Comparison of ENCODE assay signal across 25 mouse cellular contexts in the genomic region with DNA sequence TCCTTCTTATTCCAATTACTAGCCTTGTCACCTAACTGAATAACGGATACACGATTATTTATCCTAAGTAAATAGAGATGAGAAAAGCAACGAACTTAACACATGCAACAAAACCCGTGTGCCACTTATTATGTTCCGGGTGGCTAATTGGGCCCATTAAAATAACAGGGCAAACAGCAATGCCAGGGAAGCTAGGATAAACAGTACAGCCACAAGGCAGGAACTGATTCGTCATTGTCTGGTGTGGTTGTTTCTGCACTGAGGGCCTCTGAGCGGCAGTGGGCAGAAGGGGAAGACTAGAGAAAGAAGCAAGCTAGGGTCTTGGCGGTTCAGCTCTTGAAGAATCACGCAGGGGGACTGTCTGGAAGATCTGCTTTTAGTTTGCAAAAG. TPM values are rescaled to one million over a fixed set of nuclear protein-coding genes. Genes with fewer than 3 reads are reported as not detected.
DNase-seq lines count a peak whose midpoint lies in the region; ATAC-seq lines count a peak whose summit lies in the region.
"Had no signal": no experiment of that assay in that cellular context is flagged by ENCODE, and none has a peak within 500 bp of the region (broad histone marks: within the 10 kb centered on the region; RNA-seq: fewer than 3 reads in every experiment).

No protein-coding gene starts in this region.

- no peaks in the 10 kb centered on the region for H3K36me3 ChIP-seq in forebrain, embryonic 11.5 days (ENCODE audit: control insufficient read depth, insufficient read depth, low read length)
- H3K36me3 ChIP-seq in forebrain, embryonic 13.5 days (ENCODE audit: poor library complexity, severe bottlenecking), result no peaks in the 10 kb centered on the region
- H3K36me3 ChIP-seq in midbrain, embryonic 11.5 days (ENCODE audit: control insufficient read depth, insufficient read depth, low read length), result no peaks in the 10 kb centered on the region
- no peaks in the 10 kb centered on the region for H3K36me3 ChIP-seq in midbrain, embryonic 15.5 days (replicated peaks)
- H3K36me3 ChIP-seq: embryonic facial prominence, embryonic 13.5 days; heart, embryonic 13.5 days had no signal

- 3% methylated on average over 9 of the region's 9 CpGs for WGBS in forebrain, embryonic 11.5 days
- 2% methylated on average over 9 of the region's 9 CpGs for WGBS in forebrain, embryonic 13.5 days
- 2% methylated on average over 9 of the region's 9 CpGs for WGBS in midbrain, embryonic 11.5 days
- 5% methylated on average over 9 of the region's 9 CpGs for WGBS in midbrain, embryonic 15.5 days

- no peak for ATAC-seq in forebrain, embryonic 11.5 days (replicated peaks; ENCODE audit: low FRiP score)
- no peak for ATAC-seq in forebrain, embryonic 13.5 days
- no peak for ATAC-seq in midbrain, embryonic 11.5 days (ENCODE audit: low FRiP score)
- ATAC-seq in midbrain, embryonic 15.5 days (replicated peaks), result no peak

- H3K4me1 ChIP-seq in forebrain, embryonic 11.5 days (replicated peaks; ENCODE audit: control insufficient read depth, insufficient read depth, low read length), result peaks cover 11% of the 10 kb centered on the region
- H3K4me1 ChIP-seq in forebrain, embryonic 13.5 days, result peaks cover 10% of the 10 kb centered on the region
- H3K4me1 ChIP-seq in midbrain, embryonic 11.5 days (ENCODE audit: control insufficient read depth, insufficient read depth, low read length), result peaks cover 5% of the 10 kb centered on the region
- H3K4me1 ChIP-seq in midbrain, embryonic 15.5 days, result peaks cover 6% of the 10 kb centered on the region; the same call in 1 of the 2 replicates

- DNase-seq in forebrain, embryonic 11.5 days (ENCODE audit: low spot score), result peak; percentile 52
- peak; percentile 94 for DNase-seq in midbrain, embryonic 11.5 days (ENCODE audit: low spot score, missing footprints)
- DNase-seq in embryo, embryonic 9.5 days (ENCODE audit: extremely low spot score), result peak; percentile 37
- DNase-seq in naive thymus-derived CD4-positive, alpha-beta T cell, adult 2 months (ENCODE audit: low read depth), result peak; percentile 6
- DNase-seq in adipocyte (ENCODE audit: low spot score), result no peak
- DNase-seq: adrenal gland, postnatal 36 days; cerebellum, adult 9-10 months; gastrocnemius, postnatal 25 days; kidney, adult 11 months; lung, postnatal 4 days; thymus, adult 2 months; thymus, postnatal 4 days had no signal

- no peak overlapping the region for H3K9ac ChIP-seq in forebrain, embryonic 11.5 days (ENCODE audit: low read length)
- no peak overlapping the region for H3K9ac ChIP-seq in forebrain, embryonic 13.5 days
- H3K9ac ChIP-seq in midbrain, embryonic 11.5 days (ENCODE audit: low read length), result no peak overlapping the region
- no peak overlapping the region for H3K9ac ChIP-seq in midbrain, embryonic 15.5 days
- H3K9ac ChIP-seq: embryonic facial prominence, embryonic 13.5 days; heart, embryonic 13.5 days had no signal

- H3K4me3 ChIP-seq in forebrain, embryonic 11.5 days (ENCODE audit: low read depth, low read length), result no peak overlapping the region
- H3K4me3 ChIP-seq in forebrain, embryonic 13.5 days, result no peak overlapping the region
- no peak overlapping the region for H3K4me3 ChIP-seq in midbrain, embryonic 11.5 days (ENCODE audit: low read depth, low read length)
- no peak overlapping the region for H3K4me3 ChIP-seq in midbrain, embryonic 15.5 days
- H3K4me3 ChIP-seq: embryonic facial prominence, embryonic 13.5 days; erythroblast, embryonic 14.5 days; heart, adult 2 months had no signal

- no peaks in the 10 kb centered on the region for H3K9me3 ChIP-seq in forebrain, embryonic 11.5 days (ENCODE audit: control insufficient read depth, low read length)
- no peaks in the 10 kb centered on the region for H3K9me3 ChIP-seq in forebrain, embryonic 13.5 days (replicated peaks)
- no peaks in the 10 kb centered on the region for H3K9me3 ChIP-seq in midbrain, embryonic 11.5 days (ENCODE audit: control insufficient read depth, low read length)
- no peaks in the 10 kb centered on the region for H3K9me3 ChIP-seq in midbrain, embryonic 15.5 days
- H3K9me3 ChIP-seq: embryonic facial prominence, embryonic 13.5 days; heart, embryonic 13.5 days had no signal

- peaks cover 89% of the 10 kb centered on the region for H3K27me3 ChIP-seq in forebrain, embryonic 11.5 days (ENCODE audit: control insufficient read depth, insufficient read depth, low read length)
- H3K27me3 ChIP-seq in forebrain, embryonic 13.5 days, result peaks cover 98% of the 10 kb centered on the region
- peaks cover 94% of the 10 kb centered on the region for H3K27me3 ChIP-seq in midbrain, embryonic 11.5 days (ENCODE audit: control insufficient read depth, insufficient read depth, low read length)
- peaks cover 85% of the 10 kb centered on the region for H3K27me3 ChIP-seq in midbrain, embryonic 15.5 days (replicated peaks)

- no peak overlapping the region for H3K4me2 ChIP-seq in forebrain, embryonic 11.5 days (ENCODE audit: low read depth, low read length, severe bottlenecking)
- H3K4me2 ChIP-seq in forebrain, embryonic 13.5 days, result no peak overlapping the region
- H3K4me2 ChIP-seq in midbrain, embryonic 11.5 days, result no peak overlapping the region
- no peak overlapping the region for H3K4me2 ChIP-seq in midbrain, embryonic 15.5 days

- no peak overlapping the region for H3K27ac ChIP-seq in forebrain, embryonic 11.5 days (ENCODE audit: low read depth, low read length)
- H3K27ac ChIP-seq in forebrain, embryonic 13.5 days, result no peak overlapping the region
- no peak overlapping the region for H3K27ac ChIP-seq in midbrain, embryonic 11.5 days (ENCODE audit: low read depth, low read length)
- no peak overlapping the region for H3K27ac ChIP-seq in midbrain, embryonic 15.5 days
- H3K27ac ChIP-seq: embryonic facial prominence, embryonic 13.5 days; heart, adult 2 months; heart, embryonic 13.5 days; kidney, postnatal 0 days had no signal

RNA-seq across cellular contexts. Expression of a gene that starts 5.3 kb away (rescaled TPM):
- polyA plus RNA-seq in forebrain, embryonic 11.5 days (2014; fragmentation: Nextera tagmentation; extraction: Ambion mirVana), result 3.3 and 4.4 TPM in 2 replicates
- polyA plus RNA-seq in forebrain, embryonic 13.5 days (2015; fragmentation: Nextera tagmentation; extraction: Ambion mirVana), result 3.7 and 10.3 TPM in 2 replicates
- polyA plus RNA-seq in midbrain, embryonic 11.5 days (2014; fragmentation: Nextera tagmentation; extraction: Ambion mirVana), result 2.0 and 2.4 TPM in 2 replicates
- polyA plus RNA-seq in midbrain, embryonic 15.5 days (2015; fragmentation: Nextera tagmentation; extraction: Ambion mirVana), result 2.3 and 4.7 TPM in 2 replicates
- polyA plus RNA-seq: embryonic facial prominence, embryonic 13.5 days; erythroblast, embryonic 14.5 days; heart, adult 2 months; heart, embryonic 13.5 days; kidney, postnatal 0 days; limb, embryonic 11.5 days; liver, adult 2 months; liver, embryonic 16.5 days; lung, embryonic 16.5 days; small intestine, adult 2 months; stomach, embryonic 16.5 days; thymus, adult 2 months had no signal
